Mouse (Mus musculus): ENCODE measurements around the gene Idh3b. TPM values are rescaled to one million over a fixed set of nuclear protein-coding genes. Genes with fewer than 3 reads are reported as not detected.
A peak's percentile ranks its signal among the peaks of the same experiment; 100 is the strongest.

The Idh3b gene
- 184 and 194 TPM in 2 replicates for polyA plus RNA-seq (2014; fragmentation: Nextera tagmentation; extraction: Ambion mirVana)

DNA sequence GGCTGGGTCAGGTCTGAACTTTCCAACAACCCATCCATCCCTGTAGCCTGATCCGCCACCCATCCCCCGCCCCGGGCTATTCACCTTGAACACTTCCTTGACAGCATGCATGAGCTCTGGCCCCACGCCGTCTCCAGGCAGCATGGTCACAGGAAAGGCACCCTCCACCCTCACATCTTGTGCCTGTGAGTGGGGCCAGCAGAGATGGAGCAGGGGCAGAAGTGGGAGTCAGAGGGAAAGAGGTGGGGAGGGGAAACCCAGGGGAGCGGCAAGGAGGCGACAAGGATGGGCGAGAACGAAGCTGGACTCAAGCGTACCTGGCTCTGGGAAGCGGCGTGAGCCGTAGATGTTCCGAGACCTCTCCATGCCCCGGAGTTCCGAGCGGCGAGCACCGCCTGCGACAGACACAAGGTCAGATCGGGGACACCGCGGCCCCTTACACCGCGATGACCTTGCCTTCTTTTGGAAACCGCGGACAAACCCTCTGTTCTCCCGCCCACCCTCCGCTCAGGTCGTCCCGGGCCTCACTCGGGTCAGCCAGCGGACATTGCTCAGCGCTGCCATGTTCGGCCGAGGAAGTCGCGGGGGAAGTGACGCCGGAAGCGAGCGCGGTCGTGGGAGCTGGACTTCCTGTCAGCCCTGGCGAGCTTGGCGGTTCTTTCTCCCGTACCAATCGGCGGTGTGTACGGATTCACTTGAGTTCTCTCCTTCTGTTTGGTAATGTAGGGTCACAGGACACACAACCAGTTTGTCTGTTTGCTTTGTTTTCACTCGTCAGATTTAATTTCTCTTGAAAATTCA, at the start of gene Idh3b:
Idh3b (minus strand) TSS at position 694 of the 801 bp plus-strand sequence.
- DNase-seq (ENCODE audit: low spot score) (peak; percentile 87), ATAC-seq (ENCODE audit: low FRiP score) (peak; percentile 91)
- under 1% methylated on average over 51 of the region's 51 CpGs for WGBS
- Histone ChIP-seq H3K4me1 (replicated peaks; ENCODE audit: control insufficient read depth, insufficient read depth, low read length) (peaks cover 13% of the 10 kb centered on the region), H3K9me3 (ENCODE audit: control insufficient read depth, low read length) (no peaks in the 10 kb centered on the region), H3K36me3 (replicated peaks; ENCODE audit: control insufficient read depth, insufficient read depth) (peaks cover 26% of the 10 kb centered on the region), H3K4me2 (replicated peaks) (peak within 1 kb of the TSS; percentile 94), H3K9ac (peak within 1 kb of the TSS; percentile 83), H3K27ac (0 out of 2 replicates have a peak within 1 kb of the TSS, but pooled peaks have one; percentile 14), H3K4me3 (replicated peaks; ENCODE audit: low read length) (peak within 1 kb of the TSS; percentile 71), H3K27me3 (ENCODE audit: control insufficient read depth, insufficient read depth, low read length) (no peaks in the 10 kb centered on the region)

GRCm38 (mm10) chr2:130329502-130329901, 45.2 kb upstream of the Idh3b start:
- ATAC-seq (ENCODE audit: low FRiP score) (no peak), DNase-seq (ENCODE audit: low spot score) (no peak)
- Histone ChIP-seq H3K27ac (no peak overlapping the region), H3K4me2 (replicated peaks) (no peak overlapping the region), H3K4me1 (replicated peaks; ENCODE audit: control insufficient read depth, insufficient read depth, low read length) (no peaks in the 10 kb centered on the region), H3K9me3 (ENCODE audit: control insufficient read depth, low read length) (no peaks in the 10 kb centered on the region), H3K9ac (no peak overlapping the region), H3K27me3 (ENCODE audit: control insufficient read depth, insufficient read depth, low read length) (no peaks in the 10 kb centered on the region), H3K36me3 (replicated peaks; ENCODE audit: control insufficient read depth, insufficient read depth) (no peaks in the 10 kb centered on the region), H3K4me3 (replicated peaks; ENCODE audit: low read length) (no peak overlapping the region)
- 96% methylated on average over 2 of the region's 2 CpGs for WGBS

DNA sequence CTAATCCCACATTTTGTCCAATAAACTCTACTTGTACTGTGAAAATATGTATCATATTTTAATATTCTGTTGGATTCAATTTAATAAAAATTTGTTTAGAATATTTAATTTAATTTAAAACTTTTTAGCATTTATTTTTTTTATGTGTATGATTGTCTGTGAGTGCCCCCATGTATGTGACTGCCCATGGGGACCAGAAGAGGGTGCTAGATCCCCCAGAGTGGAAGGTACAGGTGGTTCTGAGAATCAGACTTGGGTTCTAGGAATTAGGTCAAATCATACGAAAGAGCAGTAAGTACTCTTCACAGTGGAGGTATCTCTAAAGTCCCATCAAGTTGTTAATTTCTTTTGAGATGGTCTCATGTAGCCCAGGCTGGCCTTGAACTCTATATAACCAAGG, 42.7 kb upstream of the Idh3b start:
- DNase-seq (ENCODE audit: low spot score): no peak
- Histone ChIP-seq H3K9me3 (ENCODE audit: control insufficient read depth, low read length) (no peaks in the 10 kb centered on the region), H3K27me3 (ENCODE audit: control insufficient read depth, insufficient read depth, low read length) (no peaks in the 10 kb centered on the region), H3K27ac (no peak overlapping the region), H3K9ac (no peak overlapping the region), H3K4me2 (replicated peaks) (no peak overlapping the region), H3K36me3 (replicated peaks; ENCODE audit: control insufficient read depth, insufficient read depth) (no peaks in the 10 kb centered on the region), H3K4me1 (replicated peaks; ENCODE audit: control insufficient read depth, insufficient read depth, low read length) (no peaks in the 10 kb centered on the region), H3K4me3 (replicated peaks; ENCODE audit: low read length) (no peak overlapping the region)
- 84% methylated on average over 1 of the region's 1 CpGs for WGBS
- ATAC-seq (ENCODE audit: low FRiP score): no peak

- no peaks in the 10 kb centered on the region for H3K4me1 ChIP-seq (replicated peaks; ENCODE audit: control insufficient read depth, insufficient read depth, low read length)
- no peak overlapping the region for H3K27ac ChIP-seq
- H3K9ac ChIP-seq: no peak overlapping the region
- no peak overlapping the region for H3K4me3 ChIP-seq (replicated peaks; ENCODE audit: low read length)
- H3K27me3 ChIP-seq (ENCODE audit: control insufficient read depth, insufficient read depth, low read length): no peaks in the 10 kb centered on the region
- WGBS: 46% methylated on average over 4 of the region's 4 CpGs
- H3K9me3 ChIP-seq (ENCODE audit: control insufficient read depth, low read length): no peaks in the 10 kb centered on the region
- H3K36me3 ChIP-seq (replicated peaks; ENCODE audit: control insufficient read depth, insufficient read depth): peaks cover 12% of the 10 kb centered on the region; the same call in 1 of the 2 replicates
- H3K4me2 ChIP-seq (replicated peaks): no peak overlapping the region
- ATAC-seq (ENCODE audit: low FRiP score): no peak
- DNase-seq (ENCODE audit: low spot score): no peak
Observed at GRCm38 (mm10) chr2:130303014-130303413, 18.7 kb upstream of the Idh3b start.

DNA sequence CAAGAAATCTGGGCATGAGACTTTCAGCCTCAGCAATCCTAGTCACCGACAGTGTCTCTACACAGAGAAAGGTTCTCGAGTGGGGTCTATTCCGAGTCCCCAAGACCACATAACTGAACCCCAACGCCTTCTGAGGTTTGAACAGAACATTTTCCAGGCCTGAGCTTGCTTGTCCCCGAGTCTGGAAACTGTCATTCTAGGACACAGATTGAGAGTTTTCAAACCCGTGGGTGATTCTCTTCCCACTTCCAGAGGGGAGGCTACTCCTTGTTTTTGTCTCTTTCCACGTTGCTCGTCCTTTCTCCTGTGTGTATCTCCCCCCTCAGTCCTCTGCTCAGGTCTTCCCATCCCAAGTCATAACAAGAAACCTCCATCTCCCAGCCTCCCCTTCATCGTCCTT, 13.2 kb upstream of the Idh3b start:
- H3K4me3 ChIP-seq (replicated peaks; ENCODE audit: low read length): no peak overlapping the region
- ATAC-seq (ENCODE audit: low FRiP score) (no peak), DNase-seq (ENCODE audit: low spot score) (no peak)
- H3K27ac ChIP-seq: no peak overlapping the region
- no peak overlapping the region for H3K4me2 ChIP-seq (replicated peaks)
- no peaks in the 10 kb centered on the region for H3K36me3 ChIP-seq (replicated peaks; ENCODE audit: control insufficient read depth, insufficient read depth)
- no peaks in the 10 kb centered on the region for H3K9me3 ChIP-seq (ENCODE audit: control insufficient read depth, low read length)
- no peak overlapping the region for H3K9ac ChIP-seq
- peaks cover 19% of the 10 kb centered on the region for H3K4me1 ChIP-seq (replicated peaks; ENCODE audit: control insufficient read depth, insufficient read depth, low read length)
- peaks cover 5% of the 10 kb centered on the region for H3K27me3 ChIP-seq (ENCODE audit: control insufficient read depth, insufficient read depth, low read length)
- WGBS: 81% methylated on average over 9 of the region's 9 CpGs

- Histone ChIP-seq H3K9me3 (ENCODE audit: control insufficient read depth, low read length) (no peaks in the 10 kb centered on the region), H3K36me3 (replicated peaks; ENCODE audit: control insufficient read depth, insufficient read depth) (no peaks in the 10 kb centered on the region), H3K4me3 (replicated peaks; ENCODE audit: low read length) (peak overlapping the region; percentile 73), H3K9ac (peak overlapping the region; percentile 86), H3K27me3 (ENCODE audit: control insufficient read depth, insufficient read depth, low read length) (peaks cover 5% of the 10 kb centered on the region), H3K27ac (no peak overlapping the region), H3K4me1 (replicated peaks; ENCODE audit: control insufficient read depth, insufficient read depth, low read length) (peaks cover 19% of the 10 kb centered on the region), H3K4me2 (replicated peaks) (peak overlapping the region; percentile 79)
- peak; percentile 29; the same call in 1 of the 2 replicates for ATAC-seq (ENCODE audit: low FRiP score)
- 5% methylated on average over 20 of the region's 20 CpGs for WGBS
- DNase-seq (ENCODE audit: low spot score): no peak
Observed at GRCm38 (mm10) chr2:130296134-130296745, 11.9 kb upstream of the Idh3b start.

- peak overlapping the region; percentile 79 for H3K4me2 ChIP-seq (replicated peaks)
- WGBS: 1% methylated on average over 48 of the region's 99 CpGs
- H3K4me3 ChIP-seq (replicated peaks; ENCODE audit: low read length): peak overlapping the region; percentile 73
- peak; percentile 61 for ATAC-seq (ENCODE audit: low FRiP score)
- H3K4me1 ChIP-seq (replicated peaks; ENCODE audit: control insufficient read depth, insufficient read depth, low read length): peaks cover 19% of the 10 kb centered on the region
- no peaks in the 10 kb centered on the region for H3K9me3 ChIP-seq (ENCODE audit: control insufficient read depth, low read length)
- H3K27me3 ChIP-seq (ENCODE audit: control insufficient read depth, insufficient read depth, low read length): peaks cover 5% of the 10 kb centered on the region
- H3K36me3 ChIP-seq (replicated peaks; ENCODE audit: control insufficient read depth, insufficient read depth): no peaks in the 10 kb centered on the region
- H3K9ac ChIP-seq: peak overlapping the region; percentile 86
- peak overlapping the region; percentile 85 for H3K27ac ChIP-seq
- peak; percentile 67 for DNase-seq (ENCODE audit: low spot score)
Observed at GRCm38 (mm10) chr2:130295331-130296133, 11.2 kb upstream of the Idh3b start.

GRCm38 (mm10) chr2:130294936-130295277, 10.6 kb upstream of the Idh3b start, which contains the start of gene Ebf4:
Gene Ebf4, plus strand, starts transcription at chr2:130295169.
- H3K36me3 ChIP-seq (replicated peaks; ENCODE audit: control insufficient read depth, insufficient read depth): no peaks in the 10 kb centered on the region
- peak within 1 kb of the TSS; percentile 85 for H3K27ac ChIP-seq
- 0% methylated on average over 23 of the region's 39 CpGs for WGBS
- H3K27me3 ChIP-seq (ENCODE audit: control insufficient read depth, insufficient read depth, low read length): peaks cover 5% of the 10 kb centered on the region
- peaks cover 19% of the 10 kb centered on the region for H3K4me1 ChIP-seq (replicated peaks; ENCODE audit: control insufficient read depth, insufficient read depth, low read length)
- peak; percentile 71 for DNase-seq (ENCODE audit: low spot score)
- peak within 1 kb of the TSS; percentile 73 for H3K4me3 ChIP-seq (replicated peaks; ENCODE audit: low read length)
- no peaks in the 10 kb centered on the region for H3K9me3 ChIP-seq (ENCODE audit: control insufficient read depth, low read length)
- H3K4me2 ChIP-seq (replicated peaks): peak within 1 kb of the TSS; percentile 79
- peak; percentile 80 for ATAC-seq (ENCODE audit: low FRiP score)
- peak within 1 kb of the TSS; percentile 86 for H3K9ac ChIP-seq
